Mouse (Mus musculus) WW6 (cell line): ENCODE results near the gene Cabcoco1.

ENCODE experiments used
- DNase-seq: peaks from one replicate; pipeline ENCODE4 v3.0.0-alpha.2; 2013; ENCODE audit warnings: low read depth, low spot score

Cabcoco1 gene

GRCm38 (mm10) chr10:68435754-68436153 lies 105.9 kb downstream of the Cabcoco1 start:
- no peak for DNase-seq

- no peak for DNase-seq
These were observed 106.6 kb downstream of the Cabcoco1 start for GRCm38 (mm10) chr10:68435001-68435560.

- DNase-seq = no peak
These were observed 107.6 kb downstream of the Cabcoco1 start for GRCm38 (mm10) chr10:68434045-68434639.

GRCm38 (mm10) chr10:68431346-68431745 lies 110.3 kb downstream of the Cabcoco1 start:
- DNase-seq = no peak

- no peak for DNase-seq
These were observed 110.8 kb downstream of the Cabcoco1 start for GRCm38 (mm10) chr10:68430929-68431328.

- DNase-seq = no peak
These were observed 121.2 kb downstream of the Cabcoco1 start for GRCm38 (mm10) chr10:68420393-68420920.

GRCm38 (mm10) chr10:68419893-68420292 lies 121.8 kb downstream of the Cabcoco1 start:
- no peak for DNase-seq

- DNase-seq = no peak
These were observed 124.5 kb downstream of the Cabcoco1 start for GRCm38 (mm10) chr10:68417074-68417790.

- no peak for DNase-seq
These were observed 135.8 kb downstream of the Cabcoco1 start for GRCm38 (mm10) chr10:68405936-68406335.

- no peak for DNase-seq
These were observed 144.9 kb downstream of the Cabcoco1 start for GRCm38 (mm10) chr10:68396786-68397185.

GRCm38 (mm10) chr10:68396083-68396482 lies 145.6 kb downstream of the Cabcoco1 start:
- DNase-seq = no peak

GRCm38 (mm10) chr10:68391640-68392039 lies 150.1 kb downstream of the Cabcoco1 start:
- DNase-seq = no peak

- no peak for DNase-seq
These were observed 152.9 kb downstream of the Cabcoco1 start for GRCm38 (mm10) chr10:68388802-68389201.

- DNase-seq = no peak
These were observed 153.6 kb downstream of the Cabcoco1 start for GRCm38 (mm10) chr10:68388138-68388537.
